ENCODE assay signal across 11 mouse cellular contexts in genomic region chrX:145461339-145461738, GRCm38 (mm10).
"Had no signal": no experiment of that assay in that cellular context is flagged by ENCODE, and none has a peak within 500 bp of the region (broad histone marks: within the 10 kb centered on the region; RNA-seq: fewer than 3 reads in every experiment).

No protein-coding gene starts in this region.

- H3K27ac ChIP-seq: kidney, embryonic 15.5 days; limb, embryonic 13.5 days; liver, embryonic 14.5 days; midbrain, embryonic 13.5 days; neural tube, embryonic 15.5 days; stomach, embryonic 15.5 days had no signal

- H3K4me3 ChIP-seq: kidney, embryonic 15.5 days; limb, embryonic 13.5 days; midbrain, embryonic 13.5 days; neural tube, embryonic 15.5 days; stomach, embryonic 15.5 days had no signal

- H3K9me3 ChIP-seq: kidney, embryonic 15.5 days; limb, embryonic 13.5 days; midbrain, embryonic 13.5 days; neural tube, embryonic 15.5 days; stomach, embryonic 15.5 days had no signal

- H3K4me1 ChIP-seq: kidney, embryonic 15.5 days; limb, embryonic 13.5 days; midbrain, embryonic 13.5 days; neural tube, embryonic 15.5 days; stomach, embryonic 15.5 days had no signal

- H3K9ac ChIP-seq: kidney, embryonic 15.5 days; limb, embryonic 13.5 days; liver, embryonic 14.5 days; midbrain, embryonic 13.5 days; neural tube, embryonic 15.5 days; stomach, embryonic 15.5 days had no signal

- H3K4me2 ChIP-seq: kidney, embryonic 15.5 days; limb, embryonic 13.5 days; midbrain, embryonic 13.5 days; neural tube, embryonic 15.5 days; stomach, embryonic 15.5 days had no signal

- DNase-seq: kidney, postnatal 14 days; left cerebral cortex, postnatal 4 days; lung, adult 18-20 months; right cerebral cortex, postnatal 14 days; thymus, postnatal 4 days had no signal

- ATAC-seq: midbrain, embryonic 13.5 days had no signal

- H3K36me3 ChIP-seq: midbrain, embryonic 13.5 days; neural tube, embryonic 15.5 days; stomach, embryonic 15.5 days had no signal

- H3K27me3 ChIP-seq: midbrain, embryonic 13.5 days; neural tube, embryonic 15.5 days; stomach, embryonic 15.5 days had no signal
